Mouse (Mus musculus) erythroblast, embryonic 14.5 days (primary cell): ENCODE measurements around the gene Oca2. TPM values are rescaled to one million over a fixed set of nuclear protein-coding genes. Genes with fewer than 3 reads are reported as not detected.

Source experiments
- H3K27me3 ChIP-seq: 2 replicates; pipeline ENCODE4 v1.6.1; 2012; ENCODE audit warnings: inconsistent platforms; ENCODE audit not compliant: control insufficient read depth
- H3K36me3 ChIP-seq: 2 replicates; pipeline ENCODE4 v1.6.1; 2012; ENCODE audit warnings: mild to moderate bottlenecking, inconsistent platforms; ENCODE audit not compliant: control insufficient read depth
- H3K4me1 ChIP-seq: 2 replicates; pipeline ENCODE4 v1.6.1; 2012; ENCODE audit warnings: inconsistent platforms; ENCODE audit not compliant: control insufficient read depth
- H3K4me3 ChIP-seq: replicated peaks from 2 replicates; pipeline ENCODE3; 2012; ENCODE audit warnings: moderate library complexity, mild to moderate bottlenecking, inconsistent platforms
- H3K9me3 ChIP-seq: 2 replicates; pipeline ENCODE4 v1.6.1; 2012; ENCODE audit warnings: low read length, inconsistent platforms, mixed read lengths; ENCODE audit not compliant: control insufficient read depth
- GATA1 ChIP-seq: IDR thresholded peaks from 2 replicates; pipeline ENCODE4 v1.6.1; 2012; ENCODE audit warnings: low read length, inconsistent platforms, mixed read lengths
- TAL1 ChIP-seq: IDR thresholded peaks from 3 replicates; pipeline ENCODE4 v1.6.1; 2012; ENCODE audit warnings: low read length, inconsistent platforms, mixed read lengths
- polyA plus RNA-seq: library from polyadenylated mRNA; stranded (reverse); fragments of >175 nt; gene quantifications from 2 replicates; pipeline ENCODE4 v1.2.3, GENCODE M21; 2012

Oca2 gene
- polyA plus RNA-seq, 1 experiment: not detected

- H3K4me3 ChIP-seq: no peak overlapping the region
- no peaks in the 10 kb centered on the region for H3K4me1 ChIP-seq
- no peaks in the 10 kb centered on the region for H3K36me3 ChIP-seq
- no peaks in the 10 kb centered on the region for H3K27me3 ChIP-seq
- TF ChIP-seq TAL1 (no peak), GATA1 (no peak)
- H3K9me3 ChIP-seq: no peaks in the 10 kb centered on the region
Measured at GRCm38 (mm10) chr7:56348528-56348927, 109.0 kb downstream of the Oca2 start.

DNA sequence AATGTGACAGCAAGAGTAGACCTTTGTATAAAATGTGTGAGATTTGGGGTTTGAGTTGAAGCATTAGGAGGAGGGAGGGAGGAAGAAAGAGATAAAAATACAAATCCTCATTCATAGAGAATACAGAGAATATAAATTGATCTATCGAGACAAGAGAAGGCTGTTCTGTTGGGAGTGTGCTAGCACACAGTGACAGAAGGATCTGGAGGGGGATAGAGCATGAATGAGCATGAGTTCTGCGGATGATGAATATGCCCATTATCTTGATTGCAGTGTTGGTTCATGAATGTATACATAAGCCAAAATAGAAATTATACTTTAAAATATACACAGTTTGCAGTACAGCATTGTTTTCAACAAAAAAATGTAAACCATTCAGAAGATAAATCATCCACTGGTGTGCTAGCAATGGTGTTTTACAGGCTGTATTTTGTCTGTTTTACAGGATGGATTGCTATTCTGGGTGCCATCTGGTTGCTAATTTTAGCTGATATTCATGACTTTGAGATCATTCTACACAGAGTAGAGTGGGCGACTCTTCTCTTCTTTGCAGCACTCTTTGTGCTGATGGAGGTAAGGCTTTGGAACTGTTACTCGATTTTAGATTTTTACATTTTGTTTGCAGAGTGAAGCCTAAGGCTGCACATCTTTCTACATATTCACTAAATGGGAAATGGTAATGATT is 117.2 kb downstream of the Oca2 start:
- Histone ChIP-seq H3K9me3 (0 out of 2 replicates have a peak, but pooled peaks cover 2% of the 10 kb centered on the region), H3K4me1 (no peaks in the 10 kb centered on the region), H3K27me3 (no peaks in the 10 kb centered on the region), H3K4me3 (no peak overlapping the region), H3K36me3 (no peaks in the 10 kb centered on the region)
- TF ChIP-seq TAL1: no peak
- TF ChIP-seq GATA1: no peak

GRCm38 (mm10) chr7:56381750-56382421 is 142.3 kb downstream of the Oca2 start:
- TF ChIP-seq TAL1 (no peak), GATA1 (no peak)

DNA sequence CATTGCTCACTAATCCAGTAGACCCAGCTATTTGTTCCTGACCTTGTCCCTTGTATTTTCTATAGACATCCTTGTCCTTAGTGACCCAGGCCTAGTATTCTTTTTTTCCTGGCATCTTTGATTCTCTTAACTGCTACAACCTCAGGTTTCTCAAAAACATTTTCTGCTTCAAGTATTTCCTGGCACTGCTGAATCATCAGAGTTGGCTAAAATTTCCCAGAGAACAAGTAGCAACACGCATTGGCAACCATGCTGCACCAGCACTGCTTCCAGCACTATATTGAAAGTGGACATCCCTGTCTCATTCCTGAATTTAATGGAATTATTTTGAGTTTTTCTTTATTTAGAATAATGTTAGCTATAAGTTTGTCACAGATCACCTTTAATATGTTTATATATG is 143.1 kb downstream of the Oca2 start:
- no peaks in the 10 kb centered on the region for H3K4me1 ChIP-seq
- H3K36me3 ChIP-seq: no peaks in the 10 kb centered on the region
- TF ChIP-seq GATA1 (no peak), TAL1 (no peak)
- H3K27me3 ChIP-seq: no peaks in the 10 kb centered on the region
- H3K4me3 ChIP-seq: no peak overlapping the region
- H3K9me3 ChIP-seq: peaks cover 5% of the 10 kb centered on the region

More at GRCm38 (mm10) chr7:56381750-56382421, 142.3 kb downstream of the Oca2 start:
- Histone ChIP-seq H3K36me3 (no peaks in the 10 kb centered on the region), H3K27me3 (no peaks in the 10 kb centered on the region), H3K4me3 (no peak overlapping the region), H3K4me1 (no peaks in the 10 kb centered on the region), H3K9me3 (peaks cover 3% of the 10 kb centered on the region)

- TF ChIP-seq GATA1 (no peak), TAL1 (no peak)
- H3K36me3 ChIP-seq: no peaks in the 10 kb centered on the region
- no peaks in the 10 kb centered on the region for H3K4me1 ChIP-seq
- H3K4me3 ChIP-seq: no peak overlapping the region
- no peaks in the 10 kb centered on the region for H3K27me3 ChIP-seq
- peaks cover 7% of the 10 kb centered on the region for H3K9me3 ChIP-seq
Measured at GRCm38 (mm10) chr7:56388295-56388694, 148.7 kb downstream of the Oca2 start.

DNA sequence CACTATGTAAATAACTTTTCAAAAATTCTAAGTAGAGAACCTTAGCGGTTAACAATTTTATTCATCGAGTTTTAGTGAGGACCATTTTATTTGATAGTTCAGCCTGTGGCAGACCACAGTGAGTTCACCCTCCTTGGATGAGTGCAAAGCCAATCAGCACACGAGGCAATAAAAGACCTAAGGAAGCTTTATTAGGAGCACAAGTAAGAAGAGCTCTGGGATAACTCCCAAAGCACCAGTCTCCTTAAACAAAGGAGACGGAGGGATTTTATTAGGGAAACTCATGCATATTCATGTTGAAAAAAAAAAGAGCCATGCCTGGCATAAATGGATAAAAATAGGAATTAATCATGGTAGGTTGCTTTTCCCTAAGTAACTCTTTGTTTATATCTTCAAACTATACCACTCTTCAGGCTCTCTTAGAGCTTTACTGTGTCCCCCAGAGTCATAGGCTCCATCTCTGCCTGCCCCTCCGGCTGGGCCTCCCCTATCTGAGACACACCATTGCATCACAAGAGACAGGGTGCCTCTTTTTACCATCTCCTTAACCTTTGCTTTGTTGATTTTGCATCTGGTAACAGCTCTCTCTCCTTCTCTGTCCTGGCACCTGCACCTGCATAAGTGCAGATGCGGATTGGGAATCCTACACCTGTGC is 178.7 kb downstream of the Oca2 start:
- H3K4me1 ChIP-seq: no peaks in the 10 kb centered on the region
- no peaks in the 10 kb centered on the region for H3K36me3 ChIP-seq
- H3K27me3 ChIP-seq: no peaks in the 10 kb centered on the region
- H3K4me3 ChIP-seq: no peak overlapping the region
- TF ChIP-seq TAL1 (no peak), GATA1 (no peak)
- H3K9me3 ChIP-seq: peaks cover 6% of the 10 kb centered on the region; the same call in 1 of the 2 replicates

DNA sequence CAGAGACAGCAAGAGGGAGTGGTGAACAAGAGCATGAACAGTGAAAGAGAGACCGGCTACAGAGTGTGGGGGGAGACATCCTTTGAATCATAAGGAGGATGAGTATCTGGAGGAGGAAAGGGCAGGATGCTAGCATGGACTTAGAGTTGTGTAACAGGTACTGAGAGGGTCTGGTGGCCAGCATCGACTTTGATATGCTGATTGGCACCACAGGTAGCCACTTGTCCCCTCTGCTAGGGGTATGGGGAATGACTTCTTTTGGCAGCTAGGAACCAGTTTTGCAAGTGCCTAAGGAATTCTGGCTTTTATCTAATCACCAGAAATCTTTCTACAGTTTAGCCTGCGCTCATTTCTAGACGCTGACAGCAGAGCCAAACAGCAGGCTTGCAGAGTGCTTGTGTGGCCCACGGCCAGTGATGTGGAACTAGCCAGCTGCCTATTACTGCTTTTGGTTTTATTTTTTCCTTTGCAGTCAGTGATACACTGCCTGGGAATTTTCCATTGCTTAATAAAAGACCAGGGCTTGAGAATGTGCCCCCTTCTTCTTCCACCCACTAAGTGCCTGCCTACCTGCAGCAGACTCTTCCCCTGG is 179.8 kb downstream of the Oca2 start:
- no peaks in the 10 kb centered on the region for H3K27me3 ChIP-seq

DNA sequence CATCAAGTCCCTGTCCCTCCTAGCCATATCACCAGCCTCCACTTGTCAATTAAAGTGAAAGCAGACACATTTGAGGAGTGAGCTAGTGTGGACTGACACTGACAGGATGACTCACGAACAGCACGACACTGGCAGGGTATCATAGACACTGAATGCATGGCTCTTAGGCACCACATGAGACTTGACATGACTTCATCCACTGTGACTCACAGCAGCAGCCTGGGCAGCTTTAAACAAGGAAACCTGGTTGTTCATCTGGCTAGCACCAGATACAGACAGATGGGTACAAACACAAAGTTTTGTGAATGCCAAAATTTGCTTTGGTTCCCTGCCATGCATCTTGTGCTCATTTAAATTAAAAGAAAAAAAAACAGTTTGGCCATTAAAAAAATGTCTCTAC is 182.4 kb downstream of the Oca2 start:
- H3K27me3 ChIP-seq: no peaks in the 10 kb centered on the region
- H3K9me3 ChIP-seq: peaks cover 6% of the 10 kb centered on the region; the same call in 1 of the 2 replicates
- TF ChIP-seq GATA1: no peak
- H3K4me3 ChIP-seq: no peak overlapping the region
- no peaks in the 10 kb centered on the region for H3K36me3 ChIP-seq
- no peaks in the 10 kb centered on the region for H3K4me1 ChIP-seq

More for the DNA sequence above, 179.8 kb downstream of the Oca2 start:
- Histone ChIP-seq H3K36me3 (no peaks in the 10 kb centered on the region), H3K9me3 (peaks cover 6% of the 10 kb centered on the region; the same call in 1 of the 2 replicates), H3K4me3 (no peak overlapping the region), H3K4me1 (no peaks in the 10 kb centered on the region)
- TF ChIP-seq GATA1: no peak
- no peak for TF ChIP-seq TAL1

DNA sequence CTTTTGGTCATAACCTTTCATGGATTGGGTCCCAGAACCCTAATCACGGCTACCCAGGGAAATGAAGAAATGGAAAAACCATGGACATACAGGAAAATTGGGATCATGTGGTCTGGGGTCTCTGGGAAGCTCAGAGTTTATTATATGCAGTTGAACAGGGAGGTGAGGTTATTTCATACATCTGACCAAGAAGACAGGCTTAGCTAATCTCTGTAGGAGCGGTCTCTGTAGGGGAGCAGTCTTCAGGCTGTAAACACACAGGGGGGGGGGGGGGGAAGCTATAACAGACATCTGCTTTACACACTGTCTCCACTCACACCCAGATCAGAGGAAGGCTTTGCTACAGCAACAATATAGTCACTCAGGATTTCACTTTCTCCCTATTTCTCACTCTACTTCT is 184.0 kb downstream of the Oca2 start:
- Histone ChIP-seq H3K27me3 (no peaks in the 10 kb centered on the region), H3K36me3 (no peaks in the 10 kb centered on the region), H3K9me3 (peaks cover 5% of the 10 kb centered on the region; the same call in 1 of the 2 replicates), H3K4me1 (no peaks in the 10 kb centered on the region), H3K4me3 (no peak overlapping the region)
- TF ChIP-seq GATA1 (no peak), TAL1 (no peak)
